Comparison of ENCODE assay signal across 20 mouse cellular contexts in genomic region chr16:94735472-94735871, GRCm38 (mm10).
DNase-seq lines count a peak whose midpoint lies in the region; TF ChIP-seq lines count a peak whose summit lies in the region.
"Had no signal": no experiment of that assay in that cellular context is flagged by ENCODE, and none has a peak within 500 bp of the region (broad histone marks: within the 10 kb centered on the region; RNA-seq: fewer than 3 reads in every experiment).

No protein-coding gene starts in this region.

- no peaks in the 10 kb centered on the region for H3K79me2 ChIP-seq in heart, adult 2 months (replicated peaks; ENCODE audit: control insufficient read depth, insufficient read depth, low read length)

- TF ChIP-seq CTCF in heart, adult 2 months (IDR thresholded peaks at IDR 0.05) = peak; percentile 31

- no peak for DNase-seq in heart, adult 2 months
- DNase-seq in heart, embryonic 10.5 days (ENCODE audit: low spot score) = no peak
- peak; percentile 27 to 37 for DNase-seq in kidney, postnatal 4 days
- no peak for DNase-seq in kidney, postnatal 25 days
- DNase-seq in 416B (ENCODE audit: low read depth) (peak; percentile 45), adipocyte (ENCODE audit: low spot score) (peak; percentile 46)
- no peak for DNase-seq in cerebellum, postnatal 14 days
- no peak for DNase-seq in ovary, adult 18-20 months (ENCODE audit: low spot score)
- DNase-seq: adrenal gland, postnatal 14 days; B cell, adult 2 months; cerebellum, adult 11 months; cerebellum, postnatal 25 days; heart, postnatal 10 days; midbrain, embryonic 14.5 days; thymus, adult 2 months had no signal

- H3K4me3 ChIP-seq in heart, adult 2 months = no peak overlapping the region
- no peak overlapping the region for H3K4me3 ChIP-seq in heart, embryonic 10.5 days
- H3K4me3 ChIP-seq: embryonic facial prominence, embryonic 15.5 days; hindbrain, embryonic 12.5 days; limb, embryonic 10.5 days; myocyte; stomach, embryonic 15.5 days had no signal

- no peak for TF ChIP-seq POLR2A in heart, adult 2 months (IDR thresholded peaks at IDR 0.05; ENCODE audit: insufficient read depth, low read depth, low read length)

- no peak overlapping the region for H3K27ac ChIP-seq in heart, adult 2 months
- no peak overlapping the region for H3K27ac ChIP-seq in heart, embryonic 10.5 days
- H3K27ac ChIP-seq: embryonic facial prominence, embryonic 15.5 days; hindbrain, embryonic 12.5 days; limb, embryonic 10.5 days; stomach, embryonic 15.5 days had no signal

- no peaks in the 10 kb centered on the region for H3K9me3 ChIP-seq in heart, embryonic 10.5 days
- H3K9me3 ChIP-seq: embryonic facial prominence, embryonic 15.5 days; limb, embryonic 10.5 days; stomach, embryonic 15.5 days had no signal

- H3K36me3 ChIP-seq in heart, adult 2 months (ENCODE audit: control insufficient read depth, insufficient read depth, low read length) = no peaks in the 10 kb centered on the region
- peaks cover 29% of the 10 kb centered on the region for H3K36me3 ChIP-seq in heart, embryonic 10.5 days
- H3K36me3 ChIP-seq: embryonic facial prominence, embryonic 15.5 days; hindbrain, embryonic 12.5 days; limb, embryonic 10.5 days; stomach, embryonic 15.5 days had no signal

- intact Hi-C loops in heart, adult 2 months (cut with DNase I) = no loop called here

- no peak overlapping the region for H3K9ac ChIP-seq in heart, adult 2 months (ENCODE audit: low read depth, low read length)
- H3K9ac ChIP-seq: embryonic facial prominence, embryonic 15.5 days; hindbrain, embryonic 12.5 days; stomach, embryonic 15.5 days had no signal

- TF ChIP-seq EP300 in heart, adult 2 months (IDR thresholded peaks at IDR 0.05; ENCODE audit: insufficient read depth, low read depth, low read length) = no peak

- no peaks in the 10 kb centered on the region for H3K27me3 ChIP-seq in heart, adult 2 months (ENCODE audit: control insufficient read depth, insufficient read depth, low read length)
- H3K27me3 ChIP-seq in heart, embryonic 10.5 days (ENCODE audit: insufficient read depth, poor library complexity, severe bottlenecking) = no peaks in the 10 kb centered on the region
- H3K27me3 ChIP-seq: embryonic facial prominence, embryonic 15.5 days; hindbrain, embryonic 12.5 days; stomach, embryonic 15.5 days had no signal

- 64% methylated on average over 3 of the region's 3 CpGs for WGBS in heart, adult 2 months
- 60% methylated on average over 3 of the region's 3 CpGs for WGBS in heart, embryonic 10.5 days

- no peaks in the 10 kb centered on the region for H3K4me1 ChIP-seq in heart, adult 2 months (ENCODE audit: control insufficient read depth, insufficient read depth, low read length)
- peaks cover 26% of the 10 kb centered on the region; the same call in 1 of the 2 replicates for H3K4me1 ChIP-seq in heart, embryonic 10.5 days
- H3K4me1 ChIP-seq: embryonic facial prominence, embryonic 15.5 days; stomach, embryonic 15.5 days had no signal

Comparison
In these comparisons a context has a peak if more than half of its experiments do, and no peak if none do; other contexts are left out.
1. DNase-seq: peak in kidney, postnatal 4 days (2 of 2), 416B (single experiment) and adipocyte (single experiment); none in heart, adult 2 months (0 of 2), heart, embryonic 10.5 days (single experiment), kidney, postnatal 25 days (0 of 2), cerebellum, postnatal 14 days (0 of 2) and ovary, adult 18-20 months (single experiment).